Mouse (Mus musculus): ENCODE measurements around the gene Mettl8.

- no peak for TF ChIP-seq CTCF (IDR thresholded peaks at IDR 0.05; ENCODE audit: low read depth, low read length)
- no peak for TF ChIP-seq POLR2AphosphoS5 (IDR thresholded peaks at IDR 0.05; ENCODE audit: insufficient replicate concordance, low read depth, low read length)
- TF ChIP-seq GATA2 (IDR thresholded peaks at IDR 0.05; ENCODE audit: borderline replicate concordance, low read depth, low read length): no peak
- TF ChIP-seq GATA1 (IDR thresholded peaks at IDR 0.05; ENCODE audit: borderline replicate concordance, low read length): no peak
These were observed 65.2 kb downstream of the Mettl8 start for GRCm38 (mm10) chr2:70990196-70990595.

All from G1E (cell line).